Mouse (Mus musculus): ENCODE results near the gene Mdfic.

The Mdfic gene

DNA sequence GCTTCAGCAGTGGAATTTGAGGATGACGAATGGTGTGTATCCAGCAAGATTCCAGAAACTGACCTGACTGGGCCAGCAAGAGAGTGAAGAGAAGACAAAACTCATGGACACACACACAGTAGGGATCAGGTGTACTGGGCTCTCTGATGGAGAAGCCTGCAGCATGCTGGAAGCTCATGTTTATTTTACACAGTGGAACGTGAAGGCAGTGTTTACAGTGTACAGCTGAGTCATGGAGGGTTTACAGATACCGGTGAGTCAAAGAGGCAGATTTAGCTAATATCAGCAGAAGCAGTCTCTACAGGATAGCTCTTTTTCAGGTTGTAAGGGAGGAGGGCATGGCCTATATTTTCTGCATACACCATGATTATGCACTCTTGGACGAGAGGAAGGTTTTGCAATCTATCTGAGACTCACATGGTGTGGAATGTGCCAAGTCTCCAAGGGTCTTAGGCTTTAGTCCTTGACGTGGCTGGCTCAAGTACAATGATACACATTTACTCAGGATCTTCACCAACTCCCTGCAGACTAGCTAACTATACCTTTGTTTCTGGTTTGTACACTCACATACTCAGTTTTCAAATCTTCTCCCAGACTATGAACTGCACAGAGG is 18.0 kb downstream of the Mdfic start:
- no peak for ATAC-seq (ENCODE audit: insufficient number of reproducible peaks, low FRiP score, low TSS enrichment)

DNA sequence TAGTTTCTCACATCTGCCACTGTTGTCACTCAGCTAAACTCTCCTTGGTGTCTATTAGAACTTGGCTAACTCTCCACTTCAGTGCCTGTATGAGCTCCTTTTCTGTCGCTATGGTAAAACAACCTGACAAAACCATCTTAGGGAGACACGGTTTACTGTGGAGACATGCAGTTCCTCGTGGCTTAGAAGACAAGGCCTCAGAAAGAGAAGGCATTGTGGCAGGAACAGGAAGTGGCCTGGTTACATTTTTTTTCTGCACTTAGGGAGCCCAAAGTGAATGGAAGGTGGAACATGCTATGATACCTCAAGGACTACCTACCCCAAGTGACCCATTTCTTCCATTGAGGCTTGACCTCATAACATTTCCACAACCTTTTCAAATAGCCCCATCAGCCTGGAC is 18.7 kb downstream of the Mdfic start:
- no peak for ATAC-seq (ENCODE audit: insufficient number of reproducible peaks, low FRiP score, low TSS enrichment)

DNA sequence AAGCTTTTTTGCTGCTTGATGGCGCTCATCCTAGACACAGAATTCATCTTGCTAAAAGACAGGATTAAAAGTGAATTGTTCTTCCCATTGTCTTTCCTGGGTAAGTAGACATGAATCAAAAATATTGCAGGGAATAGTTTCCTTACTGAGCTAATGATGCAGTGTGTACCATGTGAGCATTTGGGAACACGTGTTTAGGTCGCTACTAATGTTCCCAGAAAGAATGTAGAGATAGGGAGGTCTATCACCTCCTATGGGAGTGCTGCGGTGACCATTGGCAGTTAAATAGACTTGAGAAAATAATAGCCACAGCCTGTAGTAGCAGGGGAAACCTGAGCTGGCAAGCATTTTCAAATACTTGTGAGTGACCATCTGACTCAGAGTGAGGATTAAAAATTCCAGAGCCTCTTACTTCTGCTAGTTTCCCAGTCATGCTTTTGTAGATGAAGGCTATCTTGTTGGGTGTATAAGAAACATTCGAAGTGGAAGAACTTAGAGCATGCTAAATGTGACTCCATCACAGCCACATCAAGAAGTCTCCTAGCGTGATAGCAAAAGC is 22.2 kb downstream of the Mdfic start:
- ATAC-seq (ENCODE audit: insufficient number of reproducible peaks, low FRiP score, low TSS enrichment) = no peak

DNA sequence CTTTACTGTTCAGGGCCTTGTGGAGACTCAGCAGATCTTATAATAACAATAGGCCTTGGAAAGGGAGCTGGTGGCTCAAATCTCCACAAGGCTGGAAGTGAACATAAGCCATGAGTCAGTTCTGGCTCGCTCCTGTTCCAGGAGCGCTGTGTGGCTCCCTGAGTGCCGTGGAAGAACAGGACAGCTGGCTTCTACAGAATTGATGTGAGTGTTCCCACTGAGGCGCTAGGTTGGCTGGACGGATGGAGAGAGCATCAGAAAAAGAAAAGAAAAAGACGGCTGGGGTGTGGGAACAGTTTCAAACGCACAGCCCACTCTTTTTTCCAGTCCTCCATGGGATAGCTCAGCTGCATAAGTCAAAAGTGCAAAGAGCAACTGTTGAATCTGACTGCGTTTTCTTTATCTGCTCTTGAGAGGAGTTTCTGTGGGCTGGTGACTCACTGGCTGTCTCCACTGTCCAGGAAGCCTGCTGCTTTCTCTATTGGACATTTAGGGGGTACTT is 22.9 kb downstream of the Mdfic start:
- ATAC-seq (ENCODE audit: insufficient number of reproducible peaks, low FRiP score, low TSS enrichment) = no peak

DNA sequence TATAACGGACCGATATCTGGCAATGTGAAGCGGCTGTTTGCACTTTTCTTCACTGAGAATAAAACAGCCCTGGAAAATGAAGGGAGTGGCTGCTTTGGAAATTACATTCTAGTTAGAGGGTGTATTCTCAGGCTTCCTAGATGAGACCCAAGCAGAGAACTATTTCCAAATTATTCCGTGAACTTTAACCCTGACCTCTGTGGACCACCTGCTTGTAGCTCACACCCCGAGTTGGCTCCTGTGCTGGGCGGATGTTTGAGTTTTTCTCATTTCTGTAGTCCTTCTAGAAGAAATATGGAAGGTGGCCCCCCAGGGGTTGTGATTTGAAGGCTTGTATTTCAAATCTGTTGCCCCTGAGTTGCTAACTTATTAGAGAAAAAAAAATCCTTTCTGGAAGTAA is 23.3 kb downstream of the Mdfic start:
- no peak for ATAC-seq (ENCODE audit: insufficient number of reproducible peaks, low FRiP score, low TSS enrichment)

DNA sequence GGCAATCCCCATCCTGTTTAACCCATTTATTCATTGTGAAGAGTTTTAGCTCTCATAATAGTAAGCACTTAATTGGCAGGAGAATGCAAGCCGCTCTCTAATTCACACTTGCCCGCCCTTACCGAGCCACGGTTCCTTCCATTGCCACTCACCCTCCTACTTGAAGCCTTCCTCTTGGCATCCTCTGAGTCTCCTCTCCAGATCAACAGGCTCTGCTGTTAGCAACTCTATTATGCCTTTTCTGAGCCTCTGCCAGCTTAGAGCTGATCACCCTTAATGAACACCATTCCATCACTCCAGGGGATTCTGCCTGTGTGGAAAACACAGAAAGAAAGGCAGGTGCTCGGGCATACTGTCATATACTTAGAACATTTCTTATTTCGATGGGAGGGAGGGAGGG is 24.9 kb downstream of the Mdfic start:
- no peak for ATAC-seq (ENCODE audit: insufficient number of reproducible peaks, low FRiP score, low TSS enrichment)

DNA sequence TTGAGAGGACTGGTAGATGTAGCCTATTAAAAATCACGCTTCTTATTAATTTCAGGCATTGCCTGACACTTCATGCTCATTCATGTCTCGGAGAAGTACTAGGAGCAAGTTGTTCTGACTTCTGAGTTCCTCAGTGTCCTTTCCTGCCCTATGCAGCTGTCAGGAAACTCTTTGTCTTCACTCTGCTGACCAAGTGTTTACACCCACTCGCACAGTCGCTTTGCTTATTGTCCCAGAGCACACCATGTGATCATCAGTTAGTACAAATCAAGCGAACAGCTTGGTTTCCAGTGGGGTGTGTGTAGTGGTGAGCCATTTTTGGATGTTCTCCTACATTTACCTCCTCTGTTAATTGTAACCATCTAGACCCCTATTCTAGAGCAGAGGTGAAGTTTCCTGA is 25.4 kb downstream of the Mdfic start:
- ATAC-seq (ENCODE audit: insufficient number of reproducible peaks, low FRiP score, low TSS enrichment) = no peak

DNA sequence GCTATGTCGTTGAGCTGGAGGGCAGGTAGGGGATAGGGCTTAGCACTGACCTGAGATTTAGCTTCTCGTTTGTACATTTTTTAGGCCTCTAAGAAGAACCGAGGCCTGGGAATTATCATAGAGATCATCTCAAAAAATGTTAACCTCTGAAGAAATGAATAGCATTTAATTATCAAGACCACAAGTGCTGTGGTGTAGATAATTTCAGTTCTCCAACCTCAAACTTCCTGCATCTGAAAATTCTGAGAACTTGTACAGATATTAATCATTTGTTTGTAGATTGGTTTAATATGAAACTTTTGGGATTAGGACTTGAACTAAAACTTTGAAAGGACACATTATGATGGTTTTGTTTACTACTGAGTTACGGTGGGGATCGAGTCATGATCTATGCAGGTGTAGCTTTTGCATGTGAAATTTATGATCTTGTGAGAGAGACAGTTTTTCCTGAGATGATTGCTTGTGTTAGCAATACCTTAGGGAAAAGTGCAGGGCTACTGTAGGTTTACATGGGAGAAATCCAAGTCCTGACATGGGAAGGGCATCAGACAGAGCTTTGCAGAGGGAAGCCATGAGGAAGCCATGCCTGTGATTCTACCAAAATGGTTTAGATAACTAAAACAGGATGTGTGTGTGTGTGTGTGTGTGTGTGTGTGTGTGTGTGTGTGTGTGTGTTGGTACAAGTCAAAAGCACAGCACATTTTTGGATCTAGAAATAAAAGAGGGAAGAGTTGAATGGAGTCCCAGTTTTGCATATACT is 27.1 kb downstream of the Mdfic start:
- no peak for ATAC-seq (ENCODE audit: insufficient number of reproducible peaks, low FRiP score, low TSS enrichment)

DNA sequence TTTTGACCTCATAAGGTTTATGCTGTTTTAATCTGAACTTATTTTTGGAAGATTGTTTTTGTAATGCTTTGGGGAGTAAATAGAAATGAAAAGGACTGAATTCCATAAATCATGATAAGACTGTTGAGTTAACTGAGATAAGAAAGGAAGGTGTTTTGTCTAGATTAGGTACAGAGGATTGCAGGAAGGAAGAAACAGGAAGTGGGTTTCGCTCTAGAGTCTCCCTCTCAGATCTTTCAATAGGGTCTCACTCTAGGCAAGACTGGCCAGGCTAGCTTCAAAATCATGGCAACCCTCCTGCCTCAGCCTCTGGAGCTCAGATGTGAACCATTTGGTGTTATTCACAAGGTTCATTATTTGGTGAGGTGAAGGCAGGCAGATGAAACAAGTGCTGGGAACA is 27.8 kb downstream of the Mdfic start:
- ATAC-seq (ENCODE audit: insufficient number of reproducible peaks, low FRiP score, low TSS enrichment) = no peak

DNA sequence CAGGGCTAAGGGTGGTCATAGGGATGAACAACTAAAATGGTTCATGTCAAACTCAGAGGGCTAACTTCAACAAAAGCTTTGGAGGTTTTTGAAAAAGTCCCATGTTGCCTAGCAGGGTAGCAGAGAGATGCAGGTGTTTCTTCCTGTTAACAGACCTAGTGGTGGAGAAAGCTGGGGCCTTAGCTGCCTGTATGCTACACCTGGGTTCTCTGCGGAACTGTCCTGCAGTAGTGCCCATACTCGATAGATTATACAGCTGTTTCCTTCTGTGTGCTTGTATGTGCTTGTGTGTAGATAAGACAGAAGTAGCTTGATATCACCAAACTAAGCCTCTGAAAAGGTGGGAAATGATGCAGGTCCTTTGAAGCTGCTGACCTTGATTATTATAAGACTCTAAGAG is 28.5 kb downstream of the Mdfic start:
- no peak for ATAC-seq (ENCODE audit: insufficient number of reproducible peaks, low FRiP score, low TSS enrichment)

DNA sequence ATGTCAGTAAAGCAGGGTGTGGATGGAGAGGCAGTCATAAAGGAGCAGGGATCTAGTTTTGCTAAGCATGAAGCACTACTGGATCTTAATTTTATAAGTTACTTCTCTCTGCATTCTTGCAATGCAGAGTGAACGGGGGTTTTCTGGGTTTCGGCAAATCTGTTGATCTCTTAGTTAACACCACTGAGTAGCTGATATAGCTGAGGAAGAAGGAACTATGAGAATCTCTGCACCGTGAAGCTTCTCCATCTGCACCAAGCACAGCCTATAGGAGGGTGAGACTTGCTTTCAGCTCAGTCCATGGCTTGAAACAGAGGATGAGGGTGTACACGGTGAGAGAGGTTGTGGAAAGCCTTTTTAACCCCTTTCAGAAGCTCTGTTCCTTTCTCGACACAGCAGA is 29.6 kb downstream of the Mdfic start:
- ATAC-seq (ENCODE audit: insufficient number of reproducible peaks, low FRiP score, low TSS enrichment) = no peak

DNA sequence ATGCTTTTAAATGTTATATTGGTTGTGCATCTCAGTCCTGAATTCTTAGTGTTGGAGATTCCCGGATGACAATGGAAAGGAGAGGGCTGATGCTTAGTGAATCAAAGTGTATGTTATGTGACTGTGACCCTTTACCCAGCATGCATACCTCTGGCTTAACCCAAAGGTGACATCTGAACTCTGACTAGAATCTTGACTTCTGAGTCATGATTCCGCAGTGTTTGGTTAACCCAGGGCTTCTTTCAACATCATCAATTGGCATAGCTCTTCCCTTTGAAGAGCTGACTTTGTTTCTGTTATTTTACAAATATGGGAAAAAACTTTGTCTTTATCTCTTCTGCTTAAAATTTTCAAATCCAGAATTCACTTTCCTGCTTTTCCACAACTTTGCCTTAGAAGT is 30.9 kb downstream of the Mdfic start:
- no peak for ATAC-seq (ENCODE audit: insufficient number of reproducible peaks, low FRiP score, low TSS enrichment)

DNA sequence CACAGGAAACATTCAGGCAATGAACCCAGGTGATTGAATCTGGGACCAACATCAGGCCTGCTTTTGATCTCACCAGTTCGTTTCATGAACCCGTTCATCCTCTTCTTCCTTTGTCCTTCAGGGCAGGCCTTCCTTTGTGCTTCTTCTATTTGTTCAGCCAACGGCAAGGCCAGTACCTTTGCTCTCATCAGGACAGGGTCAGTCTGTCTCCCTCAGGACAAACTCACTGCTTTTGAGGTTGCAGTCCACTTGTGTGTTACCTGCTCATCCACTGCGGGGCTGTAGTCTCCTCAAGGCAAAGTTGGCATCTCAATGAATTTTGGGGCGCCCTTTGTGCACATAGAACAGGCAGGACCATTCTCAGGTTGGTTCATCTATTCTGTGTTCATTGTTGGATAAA is 31.7 kb downstream of the Mdfic start:
- ATAC-seq (ENCODE audit: insufficient number of reproducible peaks, low FRiP score, low TSS enrichment) = no peak

DNA sequence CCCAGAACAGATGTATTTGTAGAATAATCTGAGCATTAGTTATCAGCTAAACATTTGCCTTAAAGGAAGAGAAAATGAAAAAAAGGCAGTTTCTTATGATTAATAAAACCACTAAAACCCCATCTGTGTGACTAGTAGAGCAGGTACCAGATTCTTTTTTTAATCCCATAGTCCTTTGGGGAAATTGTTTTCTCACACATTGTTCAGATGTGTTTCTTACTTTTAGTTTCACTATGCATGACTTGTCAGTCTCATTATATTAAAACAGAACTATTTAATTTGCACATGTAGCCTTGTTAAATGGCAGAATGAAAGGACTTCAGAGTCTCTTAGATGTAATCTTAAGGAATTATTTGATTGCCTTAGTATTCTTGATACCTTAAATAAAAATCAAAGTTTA is 32.7 kb downstream of the Mdfic start:
- ATAC-seq (ENCODE audit: insufficient number of reproducible peaks, low FRiP score, low TSS enrichment) = no peak

DNA sequence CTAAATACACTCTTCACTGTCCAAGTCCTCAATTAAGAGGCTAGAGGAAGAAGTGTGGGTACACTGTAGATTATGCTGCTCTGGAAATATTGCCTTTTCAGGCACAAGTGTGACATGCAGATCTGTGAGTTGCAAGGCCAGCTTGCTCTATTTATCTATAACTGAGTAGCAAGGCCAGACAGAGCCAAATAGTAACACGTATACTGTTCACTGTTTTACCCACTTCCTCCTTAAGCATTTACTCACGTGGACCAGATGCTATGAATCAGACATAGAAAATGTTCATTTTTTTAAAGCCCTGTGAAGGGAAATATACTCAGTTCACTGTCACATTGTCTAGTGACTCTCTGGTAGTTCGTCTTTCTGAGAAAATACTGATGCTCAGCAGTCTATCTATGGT is 37.9 kb downstream of the Mdfic start:
- ATAC-seq (ENCODE audit: insufficient number of reproducible peaks, low FRiP score, low TSS enrichment) = no peak

DNA sequence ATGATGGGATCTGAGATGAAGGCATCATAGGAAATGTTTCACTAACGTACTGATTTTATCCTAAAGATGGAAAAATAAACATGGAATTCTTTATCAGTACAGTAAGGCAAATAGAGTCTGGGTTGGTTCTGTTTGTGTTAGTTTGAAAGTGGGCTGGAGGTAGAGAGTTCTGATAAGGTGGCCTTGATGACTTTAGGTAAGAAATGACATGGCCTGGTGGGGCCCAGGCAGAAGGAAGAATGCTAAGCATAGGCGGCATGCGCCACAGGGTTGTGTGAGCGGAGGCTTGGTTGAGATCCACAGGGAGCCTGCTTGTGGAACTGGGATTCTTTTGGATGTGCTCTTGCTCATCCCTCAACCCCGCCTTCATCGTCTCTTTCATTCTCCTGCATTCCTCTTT is 40.3 kb downstream of the Mdfic start:
- ATAC-seq (ENCODE audit: insufficient number of reproducible peaks, low FRiP score, low TSS enrichment) = no peak

DNA sequence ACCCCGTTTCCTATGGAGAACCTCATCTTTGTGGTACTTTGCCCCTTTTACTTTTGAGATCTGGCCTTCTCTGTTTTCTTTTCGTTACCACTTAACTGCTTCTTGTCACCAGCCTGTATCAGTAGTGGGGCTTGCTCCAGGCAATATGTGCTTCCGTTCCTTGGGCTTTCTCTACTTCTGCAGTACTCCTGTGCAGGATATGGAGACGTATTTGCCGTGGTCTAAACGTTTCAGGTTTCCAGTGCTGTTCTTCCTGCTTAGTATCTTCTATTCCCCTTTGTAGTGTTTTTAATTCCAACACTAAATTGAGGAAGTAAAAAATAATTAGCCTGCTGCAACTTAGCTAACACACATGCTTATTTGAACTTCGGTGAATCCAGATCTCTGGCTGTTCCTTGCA is 43.6 kb downstream of the Mdfic start:
- no peak for ATAC-seq (ENCODE audit: insufficient number of reproducible peaks, low FRiP score, low TSS enrichment)

DNA sequence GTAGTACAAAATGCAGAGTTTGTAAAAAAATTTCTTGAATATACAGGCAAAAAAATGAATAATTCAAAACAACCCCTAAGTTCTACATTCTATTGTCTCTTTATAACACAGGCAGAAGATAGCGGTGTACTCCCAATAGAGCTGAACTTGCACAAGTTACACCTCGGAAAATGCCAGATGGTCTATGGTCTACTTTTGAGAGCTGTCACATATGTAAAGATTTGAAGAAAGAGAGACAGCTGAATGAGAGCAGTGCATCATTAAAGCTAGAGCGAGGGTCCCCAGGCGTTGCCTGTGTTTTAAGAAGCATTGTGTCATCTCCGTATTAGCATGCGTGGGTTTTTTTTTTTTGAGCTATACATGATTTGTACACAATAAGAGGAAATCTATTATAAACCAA is 47.0 kb downstream of the Mdfic start:
- no peak for ATAC-seq (ENCODE audit: insufficient number of reproducible peaks, low FRiP score, low TSS enrichment)

DNA sequence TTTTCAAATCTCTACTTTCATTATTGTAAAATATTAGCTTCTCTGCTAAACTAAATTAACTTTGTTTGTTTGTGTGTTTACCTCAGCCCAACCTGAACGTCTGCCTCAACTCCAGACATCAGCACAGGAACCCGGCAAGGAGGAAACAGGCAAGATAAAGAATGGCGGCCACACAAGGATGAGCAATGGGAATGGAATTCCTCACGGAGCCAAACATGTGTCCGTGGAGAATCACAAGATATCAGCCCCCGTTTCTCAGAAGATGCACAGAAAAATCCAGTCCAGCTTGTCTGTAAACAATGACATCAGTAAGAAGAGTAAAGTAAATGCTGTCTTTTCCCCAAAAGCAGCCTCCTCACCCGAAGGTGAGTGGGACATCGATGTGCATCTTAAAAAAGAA is 49.7 kb downstream of the Mdfic start:
- no peak for ATAC-seq (ENCODE audit: insufficient number of reproducible peaks, low FRiP score, low TSS enrichment)

DNA sequence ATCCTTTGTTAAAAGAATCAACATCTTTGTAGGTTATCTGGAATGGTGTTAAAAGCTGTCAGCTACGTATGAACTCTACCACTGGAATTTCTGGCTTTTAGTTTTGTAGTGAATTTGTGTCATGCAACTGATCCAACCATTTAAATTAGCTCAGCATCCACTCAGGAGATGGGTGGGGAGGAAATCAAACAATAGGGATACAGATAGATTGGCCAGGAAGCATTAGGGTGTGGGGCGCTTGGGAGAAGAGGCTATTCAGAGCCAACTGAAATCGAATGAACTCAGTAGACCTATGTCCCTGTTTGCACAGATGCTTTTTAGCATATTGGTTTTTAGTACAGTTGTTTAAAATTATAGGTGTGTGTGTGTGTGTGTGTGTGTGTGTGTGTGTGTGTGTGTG is 56.6 kb downstream of the Mdfic start:
- no peak for ATAC-seq (ENCODE audit: insufficient number of reproducible peaks, low FRiP score, low TSS enrichment)

DNA sequence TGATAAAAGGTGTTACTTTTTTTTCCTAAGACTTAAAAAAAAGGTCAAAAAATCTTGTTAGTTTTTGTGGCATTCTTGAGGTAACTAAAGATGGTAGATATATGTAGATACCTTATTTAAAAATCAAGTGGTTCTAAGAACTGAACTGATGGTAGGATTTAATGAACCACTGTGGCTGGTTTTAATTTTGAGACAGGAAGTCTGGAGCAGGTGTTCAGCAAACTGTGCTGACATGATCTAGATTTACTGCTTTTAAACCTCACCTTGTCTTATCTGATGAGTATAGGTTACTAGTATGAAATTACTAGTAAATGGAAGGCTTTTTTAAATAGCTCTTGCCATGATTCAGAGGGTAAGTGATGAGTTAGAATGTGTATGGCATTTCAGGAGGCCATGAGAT is 59.7 kb downstream of the Mdfic start:
- ATAC-seq (ENCODE audit: insufficient number of reproducible peaks, low FRiP score, low TSS enrichment) = no peak

DNA sequence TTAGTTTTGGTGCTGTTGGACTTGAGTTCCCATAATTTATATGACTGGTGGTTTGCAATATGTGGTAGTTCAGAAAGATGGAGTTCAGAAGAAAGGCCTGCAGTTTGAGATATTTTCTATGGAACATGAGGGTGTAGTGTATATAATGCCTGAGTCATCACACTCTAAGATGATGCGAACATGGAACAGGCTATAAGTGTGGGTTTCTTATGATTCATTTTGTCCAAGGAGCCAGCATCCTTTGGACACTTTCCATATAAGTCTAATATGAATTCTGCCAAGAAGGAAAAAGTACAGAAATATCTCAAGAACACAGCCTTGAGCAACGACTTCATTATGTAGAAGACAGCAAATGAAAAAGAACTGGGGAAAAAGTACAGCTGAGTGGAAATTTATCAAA is 60.2 kb downstream of the Mdfic start:
- ATAC-seq (ENCODE audit: insufficient number of reproducible peaks, low FRiP score, low TSS enrichment) = no peak

All from cerebellum, adult (tissue).